Mouse (Mus musculus) heart, postnatal 14 days (tissue): ENCODE measurements around the gene Gtsf2. TPM values are rescaled to one million over a fixed set of nuclear protein-coding genes. Genes with fewer than 3 reads are reported as not detected.
"Not testable (repeated sequence)": the region's sequence is repeated elsewhere in the genome, so short reads cannot be mapped to it uniquely, and the experiment has no call there.

Source experiments
- DNase-seq, 2 experiments: peaks; one replicate each; pipeline ENCODE4 v3.0.0; 2021 to 2022
- intact Hi-C: fragments of 180-260 bp; cut with DNase I; formaldehyde crosslinking; loops from one replicate; pipeline ENCODE4 v1.15.1; 2025
- long read RNA-seq, 2 experiments: library from polyadenylated mRNA; stranded (forward); transcript quantifications; one replicate each; pipeline ENCODE4 v2.0.0; 2021
- total RNA-seq, 2 experiments: library from RNA; stranded (reverse); gene quantifications; 2 replicates each; pipeline ENCODE4 v1.2.3; 2021

Gtsf2 gene
- total RNA-seq = not detected
- long read RNA-seq, experiment 1 = 0 reads
- long read RNA-seq, experiment 2 = 0 reads

- DNase-seq = no peak
- intact Hi-C loops = no loop called here
These were observed at the start of gene Gtsf2 for GRCm38 (mm10) chr15:103448369-103448768. TSS of gene Gtsf2 (minus strand) at chr15:103448469.

GRCm38 (mm10) chr15:103496204-103497140, 48.2 kb upstream of the Gtsf2 start:
- no peak for DNase-seq
- intact Hi-C loops = no loop called here

GRCm38 (mm10) chr15:103488336-103488735, 40.1 kb upstream of the Gtsf2 start:
- intact Hi-C loops = no loop called here
- no peak for DNase-seq

GRCm38 (mm10) chr15:103486658-103487057, 38.4 kb upstream of the Gtsf2 start:
- DNase-seq = no peak
- intact Hi-C loops = no loop called here

GRCm38 (mm10) chr15:103485106-103485505, 36.8 kb upstream of the Gtsf2 start:
- intact Hi-C loops = no loop called here
- DNase-seq = no peak

- no peak for DNase-seq
- intact Hi-C loops = no loop called here
These were observed 36.2 kb upstream of the Gtsf2 start for GRCm38 (mm10) chr15:103484490-103484889.

GRCm38 (mm10) chr15:103482488-103482887, 34.2 kb upstream of the Gtsf2 start:
- intact Hi-C loops = no loop called here
- DNase-seq = peak in 1 of 2 experiments; percentile 19

GRCm38 (mm10) chr15:103480129-103480528, 31.9 kb upstream of the Gtsf2 start:
- intact Hi-C loops = no loop called here
- no peak for DNase-seq

GRCm38 (mm10) chr15:103479080-103479606, 30.9 kb upstream of the Gtsf2 start:
- DNase-seq = no peak
- intact Hi-C loops = no loop called here

- intact Hi-C loops = no loop called here
- DNase-seq = no peak
These were observed 25.5 kb upstream of the Gtsf2 start for GRCm38 (mm10) chr15:103473769-103474168.

- no peak for DNase-seq
- intact Hi-C loops = no loop called here
These were observed 24.9 kb upstream of the Gtsf2 start for GRCm38 (mm10) chr15:103473182-103473581.

GRCm38 (mm10) chr15:103472265-103472664, 24.0 kb upstream of the Gtsf2 start:
- no peak for DNase-seq
- intact Hi-C loops = no loop called here

GRCm38 (mm10) chr15:103471488-103472194, 23.4 kb upstream of the Gtsf2 start:
- intact Hi-C loops = no loop called here
- no peak for DNase-seq

GRCm38 (mm10) chr15:103462539-103463261, 14.4 kb upstream of the Gtsf2 start:
- peak; percentile 6 to 11 for DNase-seq
- intact Hi-C loops = no loop called here

GRCm38 (mm10) chr15:103454449-103454848, 6.2 kb upstream of the Gtsf2 start:
- DNase-seq = no peak
- intact Hi-C loops = no loop called here

GRCm38 (mm10) chr15:103453551-103454218, 5.4 kb upstream of the Gtsf2 start, which contains the start of gene Nckap1l:
TSS of gene Nckap1l (plus strand) at chr15:103453794.
- peak; percentile 30 to 38 for DNase-seq
- intact Hi-C loops = no loop called here

- intact Hi-C loops, DNase-seq: not testable (repeated sequence)
These were observed 2.3 kb downstream of the Gtsf2 start for GRCm38 (mm10) chr15:103445966-103446365.

- no peak for DNase-seq
- intact Hi-C loops = no loop called here
These were observed 18.0 kb downstream of the Gtsf2 start, which contains the start of gene Gtsf1 for GRCm38 (mm10) chr15:103430241-103430640. TSS of gene Gtsf1 (minus strand) at chr15:103430470.

GRCm38 (mm10) chr15:103427017-103427416, 21.3 kb downstream of the Gtsf2 start:
- no peak for DNase-seq
- intact Hi-C loops = no loop called here

GRCm38 (mm10) chr15:103405586-103405985, 42.7 kb downstream of the Gtsf2 start:
- DNase-seq, intact Hi-C loops: not testable (repeated sequence)
